Mouse (Mus musculus): Measurements from ENCODE around the gene Sypl. TPM values are rescaled to one million over a fixed set of nuclear protein-coding genes. Genes with fewer than 3 reads are reported as not detected.

The Sypl gene
- polyA plus RNA-seq, 1 experiment from 2014 or later, result 50.7 TPM

GRCm38 (mm10) chr12:32920185-32920788, 33.4 kb upstream of the Sypl start:
- WGBS, result 68% methylated on average over 8 of the region's 8 CpGs
- H3K27me3 ChIP-seq (ENCODE audit: control insufficient read depth, insufficient read depth, low read length), result no peaks in the 10 kb centered on the region
- H3K9me3 ChIP-seq (ENCODE audit: control insufficient read depth, low read length), result no peaks in the 10 kb centered on the region
- no peaks in the 10 kb centered on the region for H3K4me1 ChIP-seq (replicated peaks; ENCODE audit: control insufficient read depth, insufficient read depth, low read length)
- H3K9ac ChIP-seq, result no peak overlapping the region
- no peak overlapping the region for H3K4me2 ChIP-seq (replicated peaks)
- no peak overlapping the region for H3K27ac ChIP-seq
- ATAC-seq (ENCODE audit: low FRiP score) (no peak), DNase-seq (ENCODE audit: low spot score) (no peak)
- no peak overlapping the region for H3K4me3 ChIP-seq (replicated peaks; ENCODE audit: low read length)
- no peaks in the 10 kb centered on the region for H3K36me3 ChIP-seq (replicated peaks; ENCODE audit: control insufficient read depth, insufficient read depth)

DNA sequence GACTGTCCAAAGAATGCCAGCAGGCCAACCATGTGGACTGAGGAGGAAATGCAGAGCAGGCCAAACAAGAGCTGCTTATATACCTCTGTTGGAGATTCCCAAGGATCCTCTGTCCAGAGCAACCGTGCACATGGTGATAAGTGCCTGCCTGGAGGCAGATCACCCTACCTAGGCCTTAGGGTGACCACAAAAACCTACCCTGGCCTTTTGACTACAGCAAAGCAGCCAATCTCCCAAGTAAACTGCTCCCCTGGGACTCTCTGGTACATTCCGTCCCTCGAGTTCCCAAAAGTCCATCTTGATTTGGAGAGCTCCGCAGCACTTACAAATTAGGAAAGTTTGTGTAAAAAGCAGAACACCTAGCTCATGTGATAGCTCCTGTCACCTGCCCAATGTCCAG, 32.6 kb upstream of the Sypl start:
- H3K4me1 ChIP-seq (replicated peaks; ENCODE audit: control insufficient read depth, insufficient read depth, low read length), result peaks cover 4% of the 10 kb centered on the region; the same call in 1 of the 2 replicates
- DNase-seq (ENCODE audit: low spot score) (no peak), ATAC-seq (ENCODE audit: low FRiP score) (no peak)
- H3K9me3 ChIP-seq (ENCODE audit: control insufficient read depth, low read length), result no peaks in the 10 kb centered on the region
- WGBS, result 79% methylated on average over 4 of the region's 4 CpGs
- no peaks in the 10 kb centered on the region for H3K27me3 ChIP-seq (ENCODE audit: control insufficient read depth, insufficient read depth, low read length)
- H3K4me2 ChIP-seq (replicated peaks), result no peak overlapping the region
- no peaks in the 10 kb centered on the region for H3K36me3 ChIP-seq (replicated peaks; ENCODE audit: control insufficient read depth, insufficient read depth)
- H3K27ac ChIP-seq, result no peak overlapping the region
- no peak overlapping the region for H3K4me3 ChIP-seq (replicated peaks; ENCODE audit: low read length)
- no peak overlapping the region for H3K9ac ChIP-seq

- Histone ChIP-seq H3K9ac (no peak overlapping the region), H3K4me2 (replicated peaks) (no peak overlapping the region), H3K27me3 (ENCODE audit: control insufficient read depth, insufficient read depth, low read length) (no peaks in the 10 kb centered on the region), H3K4me3 (replicated peaks; ENCODE audit: low read length) (no peak overlapping the region), H3K9me3 (ENCODE audit: control insufficient read depth, low read length) (no peaks in the 10 kb centered on the region), H3K36me3 (replicated peaks; ENCODE audit: control insufficient read depth, insufficient read depth) (no peaks in the 10 kb centered on the region), H3K4me1 (replicated peaks; ENCODE audit: control insufficient read depth, insufficient read depth, low read length) (peaks cover 10% of the 10 kb centered on the region; the same call in 1 of the 2 replicates), H3K27ac (no peak overlapping the region)
- DNase-seq (ENCODE audit: low spot score) (no peak), ATAC-seq (ENCODE audit: low FRiP score) (no peak; the same call in 1 of the 2 replicates)
- 93% methylated on average over 7 of the region's 7 CpGs for WGBS
These were observed 32.1 kb upstream of the Sypl start for GRCm38 (mm10) chr12:32921532-32922131.

DNA sequence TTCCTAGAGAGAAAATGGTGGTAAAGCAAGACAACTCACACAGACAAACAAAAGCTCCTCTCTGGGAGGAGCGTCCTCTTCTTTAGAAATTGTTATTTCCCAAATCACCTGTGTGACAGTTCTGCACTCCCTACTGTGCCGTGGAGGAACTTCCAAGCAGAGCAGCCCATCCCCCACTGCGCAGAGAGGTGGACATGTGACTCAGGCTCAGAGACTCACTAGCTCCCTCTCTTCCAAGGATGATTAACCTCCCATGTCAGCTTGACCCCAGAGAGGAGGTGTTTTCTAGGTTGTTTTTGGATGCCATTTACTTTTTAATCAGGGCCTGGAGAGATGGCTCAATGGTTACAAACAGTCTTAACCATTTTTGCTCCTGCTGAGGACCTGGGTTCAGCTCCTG, 29.4 kb upstream of the Sypl start:
- no peak overlapping the region for H3K9ac ChIP-seq
- WGBS, result 40% methylated on average over 3 of the region's 3 CpGs

GRCm38 (mm10) chr12:32926331-32927172, 27.1 kb upstream of the Sypl start:
- no peaks in the 10 kb centered on the region for H3K9me3 ChIP-seq (ENCODE audit: control insufficient read depth, low read length)
- ATAC-seq (ENCODE audit: low FRiP score) (peak; percentile 79), DNase-seq (ENCODE audit: low spot score) (peak; percentile 63)
- H3K27ac ChIP-seq, result peak overlapping the region; percentile 45; the same call in 1 of the 2 replicates
- 48% methylated on average over 18 of the region's 18 CpGs for WGBS
- no peak overlapping the region for H3K9ac ChIP-seq
- H3K4me3 ChIP-seq (replicated peaks; ENCODE audit: low read length), result no peak overlapping the region
- H3K4me2 ChIP-seq (replicated peaks), result no peak overlapping the region
- peaks cover 11% of the 10 kb centered on the region; the same call in 1 of the 2 replicates for H3K4me1 ChIP-seq (replicated peaks; ENCODE audit: control insufficient read depth, insufficient read depth, low read length)
- no peaks in the 10 kb centered on the region for H3K27me3 ChIP-seq (ENCODE audit: control insufficient read depth, insufficient read depth, low read length)
- no peaks in the 10 kb centered on the region for H3K36me3 ChIP-seq (replicated peaks; ENCODE audit: control insufficient read depth, insufficient read depth)

More for the DNA sequence above, 29.4 kb upstream of the Sypl start:
- H3K4me2 ChIP-seq (replicated peaks), result no peak overlapping the region
- peaks cover 11% of the 10 kb centered on the region; the same call in 1 of the 2 replicates for H3K4me1 ChIP-seq (replicated peaks; ENCODE audit: control insufficient read depth, insufficient read depth, low read length)
- ATAC-seq (ENCODE audit: low FRiP score), result no peak
- no peaks in the 10 kb centered on the region for H3K9me3 ChIP-seq (ENCODE audit: control insufficient read depth, low read length)
- no peak for DNase-seq (ENCODE audit: low spot score)
- H3K27ac ChIP-seq, result no peak overlapping the region
- no peaks in the 10 kb centered on the region for H3K36me3 ChIP-seq (replicated peaks; ENCODE audit: control insufficient read depth, insufficient read depth)
- no peak overlapping the region for H3K4me3 ChIP-seq (replicated peaks; ENCODE audit: low read length)
- no peaks in the 10 kb centered on the region for H3K27me3 ChIP-seq (ENCODE audit: control insufficient read depth, insufficient read depth, low read length)

GRCm38 (mm10) chr12:32927231-32927835, 26.4 kb upstream of the Sypl start:
- no peak for DNase-seq (ENCODE audit: low spot score)

DNA sequence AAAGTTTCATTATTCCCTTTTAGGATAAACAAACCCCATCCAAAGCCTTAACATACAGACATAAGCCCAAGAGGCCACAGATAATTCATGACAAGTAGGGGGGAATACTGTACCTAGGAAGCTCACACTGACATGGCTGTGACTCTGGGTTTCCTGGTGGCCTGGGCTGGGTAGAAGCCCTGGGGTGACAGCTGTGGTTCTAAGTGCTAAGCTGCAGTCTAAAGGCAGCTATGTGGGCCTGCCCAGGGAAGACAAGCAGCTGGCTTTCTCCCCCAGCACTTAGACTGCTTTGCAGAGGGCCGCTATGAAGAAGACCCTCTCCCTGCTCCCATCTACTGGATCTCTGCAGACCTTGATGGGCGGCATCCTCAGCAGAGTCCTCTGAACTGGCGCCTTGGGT, 25.5 kb upstream of the Sypl start:
- no peak for ATAC-seq (ENCODE audit: low FRiP score)
- 49% methylated on average over 3 of the region's 3 CpGs for WGBS
- no peaks in the 10 kb centered on the region for H3K36me3 ChIP-seq (replicated peaks; ENCODE audit: control insufficient read depth, insufficient read depth)

More at GRCm38 (mm10) chr12:32927231-32927835, 26.4 kb upstream of the Sypl start:
- no peak overlapping the region for H3K4me2 ChIP-seq (replicated peaks)
- H3K27ac ChIP-seq, result no peak overlapping the region
- 78% methylated on average over 10 of the region's 10 CpGs for WGBS
- no peaks in the 10 kb centered on the region for H3K9me3 ChIP-seq (ENCODE audit: control insufficient read depth, low read length)
- no peak for ATAC-seq (ENCODE audit: low FRiP score)
- H3K27me3 ChIP-seq (ENCODE audit: control insufficient read depth, insufficient read depth, low read length), result no peaks in the 10 kb centered on the region
- H3K4me1 ChIP-seq (replicated peaks; ENCODE audit: control insufficient read depth, insufficient read depth, low read length), result peaks cover 11% of the 10 kb centered on the region; the same call in 1 of the 2 replicates
- H3K36me3 ChIP-seq (replicated peaks; ENCODE audit: control insufficient read depth, insufficient read depth), result no peaks in the 10 kb centered on the region
- H3K4me3 ChIP-seq (replicated peaks; ENCODE audit: low read length), result no peak overlapping the region
- H3K9ac ChIP-seq, result no peak overlapping the region

DNA sequence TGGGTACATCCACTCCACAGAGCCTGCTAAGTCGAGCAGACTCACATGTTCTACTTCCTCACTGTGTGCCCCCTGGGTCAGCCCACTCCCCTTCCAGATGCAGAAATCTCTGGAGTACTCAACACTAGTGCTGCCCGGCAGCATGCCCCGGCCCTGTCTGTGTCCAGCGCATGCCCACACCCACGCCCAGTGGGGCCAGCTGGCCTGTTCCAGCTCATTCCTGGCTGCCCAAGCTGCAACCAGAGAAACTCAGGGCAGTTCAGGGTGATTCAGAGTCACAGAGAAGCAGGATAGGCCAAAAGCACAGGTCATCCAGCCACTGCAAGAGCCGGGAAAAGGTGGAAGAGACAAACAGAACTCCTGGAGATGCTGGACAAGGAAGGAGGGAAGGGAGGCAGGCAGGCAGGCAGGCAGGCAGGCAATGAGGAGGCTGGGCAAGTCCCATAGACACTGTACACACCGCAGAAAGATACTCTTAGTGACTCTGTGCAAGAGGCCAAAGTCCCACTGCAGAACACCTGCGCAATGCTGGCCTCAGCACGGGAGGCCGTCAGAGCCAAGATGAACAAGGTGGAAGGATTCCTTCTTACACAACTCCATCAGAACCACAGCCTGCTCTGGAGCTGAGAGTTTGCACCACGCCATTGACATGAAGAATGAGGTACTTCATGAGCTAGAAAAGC, 23.7 kb upstream of the Sypl start:
- Histone ChIP-seq H3K27me3 (ENCODE audit: control insufficient read depth, insufficient read depth, low read length) (no peaks in the 10 kb centered on the region), H3K4me3 (replicated peaks; ENCODE audit: low read length) (no peak overlapping the region), H3K4me1 (replicated peaks; ENCODE audit: control insufficient read depth, insufficient read depth, low read length) (peaks cover 11% of the 10 kb centered on the region; the same call in 1 of the 2 replicates), H3K9ac (no peak overlapping the region), H3K27ac (no peak overlapping the region), H3K9me3 (ENCODE audit: control insufficient read depth, low read length) (no peaks in the 10 kb centered on the region), H3K36me3 (replicated peaks; ENCODE audit: control insufficient read depth, insufficient read depth) (no peaks in the 10 kb centered on the region), H3K4me2 (replicated peaks) (no peak overlapping the region)
- 87% methylated on average over 11 of the region's 11 CpGs for WGBS
- no peak for ATAC-seq (ENCODE audit: low FRiP score)
- no peak for DNase-seq (ENCODE audit: low spot score)

More for the DNA sequence above, 25.5 kb upstream of the Sypl start:
- no peaks in the 10 kb centered on the region for H3K27me3 ChIP-seq (ENCODE audit: control insufficient read depth, insufficient read depth, low read length)
- no peak for DNase-seq (ENCODE audit: low spot score)
- H3K27ac ChIP-seq, result no peak overlapping the region
- H3K4me2 ChIP-seq (replicated peaks), result no peak overlapping the region
- H3K9me3 ChIP-seq (ENCODE audit: control insufficient read depth, low read length), result no peaks in the 10 kb centered on the region
- H3K9ac ChIP-seq, result no peak overlapping the region
- no peak overlapping the region for H3K4me3 ChIP-seq (replicated peaks; ENCODE audit: low read length)
- H3K4me1 ChIP-seq (replicated peaks; ENCODE audit: control insufficient read depth, insufficient read depth, low read length), result peaks cover 11% of the 10 kb centered on the region; the same call in 1 of the 2 replicates

Data from hindbrain, embryonic 14.5 days (tissue).